Mouse (Mus musculus) gastrocnemius, postnatal 4 days (tissue): Measurements from ENCODE around the gene Sowaha. TPM values are rescaled to one million over a fixed set of nuclear protein-coding genes. Genes with fewer than 3 reads are reported as not detected.
"Not testable (repeated sequence)": the region's sequence is repeated elsewhere in the genome, so short reads cannot be mapped to it uniquely, and the experiment has no call there.

Source experiments
- DNase-seq, 2 experiments: peaks; one replicate each; pipeline ENCODE4 v3.0.0; 2021 to 2022; ENCODE audit warnings: low spot score in 2 of 2, mixed read lengths in 2 of 2
- total RNA-seq, 2 experiments: library from RNA; stranded (reverse); gene quantifications; 2 replicates each; pipeline ENCODE4 v1.2.3; 2021

The Sowaha gene
- total RNA-seq, 2 experiments from 2014 or later = 0.16 to 0.25 TPM

GRCm38 (mm10) chr11:53445562-53445961 is 34.5 kb downstream of the Sowaha start:
- no peak for DNase-seq

DNA sequence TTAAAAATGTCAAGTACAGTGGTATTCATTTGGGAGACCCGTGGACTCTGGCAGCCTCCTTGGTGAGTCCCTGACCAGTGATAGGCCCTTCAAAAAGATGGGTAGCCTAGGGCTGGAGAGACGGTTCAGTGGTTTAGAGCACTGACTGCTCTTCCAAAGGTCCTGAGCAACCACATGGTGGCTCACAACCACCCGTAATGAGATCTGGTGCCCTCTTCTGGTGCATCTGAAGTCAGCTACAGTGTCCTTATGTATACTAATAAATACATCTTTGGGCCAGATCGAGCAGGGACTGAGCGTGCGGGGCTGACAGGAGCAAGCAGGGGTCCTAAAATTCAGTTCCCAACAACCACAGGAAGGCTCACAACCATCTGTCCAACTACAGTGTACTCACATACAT is 36.2 kb downstream of the Sowaha start:
- peak in 1 of 2 experiments; percentile 16 for DNase-seq

DNA sequence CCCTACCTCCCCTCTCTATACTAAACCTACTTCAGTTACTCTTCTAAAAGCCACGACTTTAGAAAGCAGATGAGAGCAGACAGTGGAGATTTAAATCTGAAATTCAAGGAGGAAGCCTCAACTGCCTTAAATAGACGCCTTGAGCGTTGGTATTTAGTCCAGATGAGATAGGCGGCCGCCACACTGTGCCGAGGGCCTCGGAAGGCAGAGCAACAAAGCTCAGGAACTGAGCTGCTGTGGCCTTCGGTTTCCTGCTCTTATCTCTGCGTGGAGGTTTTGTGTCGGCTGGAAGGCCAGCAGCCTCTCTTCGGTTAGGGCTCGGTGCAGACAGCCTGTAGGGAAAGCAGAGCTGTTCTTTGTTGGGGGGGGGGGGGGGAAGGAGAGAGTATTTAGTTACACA is 38.2 kb downstream of the Sowaha start:
- DNase-seq = no peak

DNA sequence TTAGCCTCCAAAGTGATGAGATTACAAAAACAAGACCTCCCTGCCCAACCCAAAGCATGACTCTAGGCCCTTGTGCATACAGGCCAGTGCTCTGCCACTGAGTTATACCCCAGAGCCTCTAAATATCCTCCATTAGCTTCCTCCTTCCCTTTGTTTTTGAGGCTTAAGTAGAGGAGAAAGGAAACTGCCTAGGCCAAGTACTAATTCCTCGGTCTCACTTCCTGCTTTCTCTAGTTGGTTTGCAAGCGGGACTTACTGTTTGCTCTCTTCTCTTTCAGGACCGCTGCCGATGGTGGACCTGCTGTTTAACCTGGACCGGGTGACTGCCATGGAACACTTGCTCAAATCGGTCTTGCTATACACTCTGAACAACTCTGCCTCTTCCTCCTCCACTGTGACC is 43.7 kb downstream of the Sowaha start:
- no peak for DNase-seq

DNA sequence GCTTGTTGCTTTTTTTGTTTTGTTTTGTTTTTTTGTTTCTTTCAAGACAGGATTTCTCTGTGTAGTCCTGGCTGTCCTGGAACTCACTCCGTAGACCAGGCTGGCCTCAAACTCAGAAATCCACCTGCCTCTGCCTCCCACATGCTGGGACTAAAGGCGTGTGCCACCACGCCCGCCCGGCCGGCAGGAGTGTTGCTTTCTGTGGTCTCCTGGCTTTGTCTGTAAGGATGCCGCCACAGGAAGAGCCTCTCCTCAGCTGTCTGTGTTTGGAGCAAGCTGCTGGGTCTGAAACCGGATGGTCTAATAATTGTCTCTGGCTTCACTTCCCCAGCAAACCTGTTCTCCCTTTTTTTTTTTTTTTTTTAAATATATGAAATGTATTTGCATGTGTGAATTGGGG is 44.6 kb downstream of the Sowaha start:
- no peak for DNase-seq

- DNase-seq = no peak
Measured at GRCm38 (mm10) chr11:53433057-53433456, 47.0 kb downstream of the Sowaha start.

- DNase-seq = no peak
Measured at GRCm38 (mm10) chr11:53431347-53432056, 48.6 kb downstream of the Sowaha start.

DNA sequence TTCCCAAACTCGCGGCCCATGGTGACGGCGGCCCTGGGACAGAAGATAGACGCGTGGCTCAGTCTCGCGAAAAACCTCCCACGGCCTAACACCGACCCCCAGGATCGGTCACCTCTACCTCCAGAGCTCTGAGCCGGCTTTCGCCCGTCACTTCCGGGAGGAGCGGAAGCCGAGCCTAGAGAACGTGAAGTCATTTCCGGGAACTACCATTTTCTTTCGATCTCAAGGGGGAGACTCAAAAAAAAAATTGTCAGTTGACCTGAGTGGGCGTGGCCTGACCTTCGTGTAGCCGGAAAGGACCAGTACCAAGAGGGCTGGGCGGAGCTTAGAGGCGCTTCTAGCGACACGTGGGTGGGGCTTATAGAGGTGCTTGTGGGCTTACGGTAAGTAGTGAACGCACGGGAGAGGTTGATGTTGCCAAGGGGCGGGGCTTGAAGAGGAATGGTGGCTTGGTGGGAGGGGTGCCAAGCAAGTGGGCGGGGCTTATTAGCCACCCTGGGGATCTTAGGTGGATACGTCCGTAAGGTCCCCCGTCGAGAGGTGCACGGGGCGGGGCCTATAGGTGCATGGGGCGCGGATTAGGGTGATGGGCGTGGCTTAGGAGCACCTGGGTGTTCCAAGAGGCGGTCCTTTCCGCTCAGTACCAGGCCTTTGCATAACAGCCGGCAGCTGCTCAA is 49.3 kb downstream of the Sowaha start, which contains the start of the genes Uqcrq and Gdf9:
Uqcrq (minus strand) TSS at position 162 of the 677 bp plus-strand sequence.
Gdf9 (plus strand) TSS at position 354 of the 677 bp plus-strand sequence.
- peak; percentile 76 to 94 for DNase-seq

DNA sequence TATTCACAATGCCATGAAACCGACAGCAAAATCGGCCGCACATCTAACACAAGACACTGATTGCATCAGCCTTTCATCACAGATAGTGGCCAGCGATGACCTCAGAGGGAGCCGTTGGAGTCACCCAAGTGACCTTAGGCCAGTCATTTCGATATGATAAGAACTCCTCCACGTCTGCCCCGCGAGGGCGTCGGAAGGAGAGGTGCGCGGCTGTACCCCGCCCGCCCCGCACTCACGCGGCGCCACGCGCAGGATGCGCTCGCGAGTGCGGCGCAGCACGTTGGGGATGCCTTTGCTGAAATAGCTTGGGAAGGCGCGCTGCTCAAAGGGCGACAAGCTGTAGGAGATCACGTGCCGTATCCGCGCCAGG is 49.8 kb downstream of the Sowaha start:
- DNase-seq = no peak

- no peak for DNase-seq
Measured at GRCm38 (mm10) chr11:53429182-53429581, 50.9 kb downstream of the Sowaha start.

- DNase-seq = no peak
Measured at GRCm38 (mm10) chr11:53428716-53429057, 51.4 kb downstream of the Sowaha start.

DNA sequence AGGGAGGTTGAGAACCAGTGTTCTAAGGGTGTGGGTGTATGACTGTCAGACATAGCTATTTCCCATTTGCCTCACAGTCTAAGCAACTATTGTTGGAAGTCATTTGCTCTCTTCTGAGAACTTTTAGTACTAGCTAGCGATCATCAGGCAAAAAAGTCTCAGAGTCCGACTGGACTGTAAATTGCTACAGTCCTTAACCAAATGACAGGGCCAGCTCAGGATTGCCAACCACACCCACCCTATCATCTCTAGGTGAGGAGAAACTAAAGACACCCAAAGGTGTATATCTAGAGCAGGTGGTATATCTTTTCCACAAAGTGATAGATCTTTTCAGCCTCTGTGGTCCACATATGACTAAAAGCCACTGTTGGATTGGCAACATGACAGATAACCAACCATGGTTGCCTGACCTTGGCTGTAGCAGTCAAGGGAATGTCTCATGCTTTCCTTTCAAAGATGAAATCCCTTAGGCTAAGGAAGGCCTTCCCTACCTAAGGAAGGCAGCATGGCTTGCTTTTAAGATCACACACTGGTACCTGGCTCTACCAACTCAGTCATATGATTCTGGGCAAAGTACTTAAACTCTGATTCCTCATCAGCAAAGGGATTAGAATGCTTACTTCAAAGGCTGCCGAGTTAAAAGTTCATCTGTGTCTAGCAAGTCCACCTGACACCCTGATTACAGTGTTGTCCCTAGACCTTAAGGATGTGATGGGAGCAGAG is 51.9 kb downstream of the Sowaha start:
- DNase-seq = no peak

GRCm38 (mm10) chr11:53426914-53427313 is 53.2 kb downstream of the Sowaha start:
- not testable (repeated sequence) for DNase-seq

Other genes starting within 250 kb of the Sowaha start
- gene Hspa4, start 179.8 kb downstream of the Sowaha start, total RNA-seq = 100 to 1,000 TPM; 107 to 124 TPM
- 10 to 100 TPM; 10.5 to 10.7 TPM for gene Zcchc10, start 155.6 kb downstream of the Sowaha start, total RNA-seq
- gene Aff4, start 129.4 kb downstream of the Sowaha start, total RNA-seq = 100 to 1,000 TPM; 146 to 154 TPM
- not detected for gene Leap2, start 57.1 kb downstream of the Sowaha start, total RNA-seq
- gene Uqcrq, start 49.4 kb downstream of the Sowaha start, total RNA-seq = 100 to 1,000 TPM; 694 to 764 TPM
- gene Gdf9, start 49.3 kb downstream of the Sowaha start, total RNA-seq = 1 to 10 TPM in 1 of 2 experiments, under 1 TPM in 1; 0.86 to 1.0 TPM
- not detected for gene Gm10447, start 23.2 kb downstream of the Sowaha start, total RNA-seq
- gene Shroom1, start 23.1 kb downstream of the Sowaha start, total RNA-seq = under 1 TPM; 0.49 to 0.81 TPM
- not detected for gene Gm9837, start 9.8 kb downstream of the Sowaha start, total RNA-seq
- not detected for gene Gm9945, start 108 bp downstream of the Sowaha start, total RNA-seq
- gene Sept8, start 39.0 kb upstream of the Sowaha start, total RNA-seq = 10 to 100 TPM; 85.8 to 88.6 TPM
- gene Kif3a, start 87.1 kb upstream of the Sowaha start, total RNA-seq = 10 to 100 TPM; 15.9 to 18.2 TPM
- under 1 TPM in 1 of 2 experiments, not detected in 1; 0.65 TPM for gene Il4, start 138.4 kb upstream of the Sowaha start, total RNA-seq
- not detected for gene Il13, start 154.4 kb upstream of the Sowaha start, total RNA-seq
- gene Rad50, start 227.0 kb upstream of the Sowaha start, total RNA-seq = 10 to 100 TPM; 13.0 to 15.6 TPM
- not detected for gene Il5, start 240.5 kb upstream of the Sowaha start, total RNA-seq